Mouse (Mus musculus): ENCODE data around the gene Cyp2j6.
"Not testable (repeated sequence)": the region's sequence is repeated elsewhere in the genome, so short reads cannot be mapped to it uniquely, and the experiment has no call there.

Gene Cyp2j6

GRCm38 (mm10) chr4:96553133-96553819 lies at the start of gene Cyp2j6:
Gene Cyp2j6 (minus strand): TSS chr4:96553661.
- peak within 1 kb of the TSS; percentile 76 for H3K4me3 ChIP-seq (replicated peaks; ENCODE audit: low read length)
- TF ChIP-seq CTCF (conservative IDR thresholded peaks at IDR 0.05; ENCODE audit: low read length): no peak
- TF ChIP-seq NANOG (IDR thresholded peaks at IDR 0.05; ENCODE audit: borderline replicate concordance, low read length): no peak
- TF ChIP-seq POU5F1 (IDR thresholded peaks at IDR 0.05; ENCODE audit: borderline replicate concordance, low read length): no peak
- no peaks in the 10 kb centered on the region for H3K36me3 ChIP-seq (ENCODE audit: insufficient read depth, low read length)
- H3K27me3 ChIP-seq (ENCODE audit: insufficient read depth, low read length): no peaks in the 10 kb centered on the region
- no peaks in the 10 kb centered on the region for H3K9me3 ChIP-seq (ENCODE audit: low read length)
- peaks cover 10% of the 10 kb centered on the region for H3K4me1 ChIP-seq (replicated peaks; ENCODE audit: low read depth, low read length)

- H3K4me1 ChIP-seq (replicated peaks; ENCODE audit: low read depth, low read length): peaks cover 9% of the 10 kb centered on the region
- H3K36me3 ChIP-seq (ENCODE audit: insufficient read depth, low read length): no peaks in the 10 kb centered on the region
- no peak overlapping the region for H3K4me3 ChIP-seq (replicated peaks; ENCODE audit: low read length)
- no peaks in the 10 kb centered on the region for H3K9me3 ChIP-seq (ENCODE audit: low read length)
- TF ChIP-seq CTCF (conservative IDR thresholded peaks at IDR 0.05; ENCODE audit: low read length): no peak
- no peak for TF ChIP-seq NANOG (IDR thresholded peaks at IDR 0.05; ENCODE audit: borderline replicate concordance, low read length)
- no peak for TF ChIP-seq POU5F1 (IDR thresholded peaks at IDR 0.05; ENCODE audit: borderline replicate concordance, low read length)
- no peaks in the 10 kb centered on the region for H3K27me3 ChIP-seq (ENCODE audit: insufficient read depth, low read length)
Measured at GRCm38 (mm10) chr4:96591791-96592150, 38.3 kb upstream of the Cyp2j6 start.

- Histone ChIP-seq H3K27me3 (ENCODE audit: insufficient read depth, low read length) (no peaks in the 10 kb centered on the region), H3K4me3 (replicated peaks; ENCODE audit: low read length) (peak within 1 kb of the TSS; percentile 69), H3K9me3 (ENCODE audit: low read length) (no peaks in the 10 kb centered on the region), H3K36me3 (ENCODE audit: insufficient read depth, low read length) (no peaks in the 10 kb centered on the region), H3K4me1 (replicated peaks; ENCODE audit: low read depth, low read length) (peaks cover 9% of the 10 kb centered on the region)
- TF ChIP-seq POU5F1 (IDR thresholded peaks at IDR 0.05; ENCODE audit: borderline replicate concordance, low read length) (no peak), CTCF (conservative IDR thresholded peaks at IDR 0.05; ENCODE audit: low read length) (no peak), NANOG (IDR thresholded peaks at IDR 0.05; ENCODE audit: borderline replicate concordance, low read length) (no peak)
Measured at GRCm38 (mm10) chr4:96590911-96591790, 37.7 kb upstream of the Cyp2j6 start, which contains the start of gene Cyp2j9. Gene Cyp2j9 (minus strand): TSS chr4:96591578.

- H3K36me3 ChIP-seq (ENCODE audit: insufficient read depth, low read length): no peaks in the 10 kb centered on the region
- H3K4me3 ChIP-seq (replicated peaks; ENCODE audit: low read length): no peak overlapping the region
- TF ChIP-seq NANOG (IDR thresholded peaks at IDR 0.05; ENCODE audit: borderline replicate concordance, low read length): no peak
- no peak for TF ChIP-seq POU5F1 (IDR thresholded peaks at IDR 0.05; ENCODE audit: borderline replicate concordance, low read length)
- TF ChIP-seq CTCF (conservative IDR thresholded peaks at IDR 0.05; ENCODE audit: low read length): no peak
- peaks cover 11% of the 10 kb centered on the region for H3K4me1 ChIP-seq (replicated peaks; ENCODE audit: low read depth, low read length)
- H3K27me3 ChIP-seq (ENCODE audit: insufficient read depth, low read length): no peaks in the 10 kb centered on the region
- H3K9me3 ChIP-seq (ENCODE audit: low read length): no peaks in the 10 kb centered on the region
Measured at GRCm38 (mm10) chr4:96581425-96582088, 28.1 kb upstream of the Cyp2j6 start.

GRCm38 (mm10) chr4:96580351-96580750 lies 26.9 kb upstream of the Cyp2j6 start:
- not testable (repeated sequence) for H3K9me3 ChIP-seq (ENCODE audit: low read length); H3K4me3 ChIP-seq (replicated peaks; ENCODE audit: low read length); H3K36me3 ChIP-seq (ENCODE audit: insufficient read depth, low read length); H3K27me3 ChIP-seq (ENCODE audit: insufficient read depth, low read length)
- peaks cover 11% of the 10 kb centered on the region for H3K4me1 ChIP-seq (replicated peaks; ENCODE audit: low read depth, low read length)

- no peaks in the 10 kb centered on the region for H3K9me3 ChIP-seq (ENCODE audit: low read length)
- H3K4me3 ChIP-seq (replicated peaks; ENCODE audit: low read length): no peak overlapping the region
- no peaks in the 10 kb centered on the region for H3K4me1 ChIP-seq (replicated peaks; ENCODE audit: low read depth, low read length)
- no peaks in the 10 kb centered on the region for H3K27me3 ChIP-seq (ENCODE audit: insufficient read depth, low read length)
- TF ChIP-seq CTCF (conservative IDR thresholded peaks at IDR 0.05; ENCODE audit: low read length): no peak
- TF ChIP-seq NANOG (IDR thresholded peaks at IDR 0.05; ENCODE audit: borderline replicate concordance, low read length): no peak
- no peak for TF ChIP-seq POU5F1 (IDR thresholded peaks at IDR 0.05; ENCODE audit: borderline replicate concordance, low read length)
- no peaks in the 10 kb centered on the region for H3K36me3 ChIP-seq (ENCODE audit: insufficient read depth, low read length)
Measured at GRCm38 (mm10) chr4:96569442-96569841, 16.0 kb upstream of the Cyp2j6 start.

GRCm38 (mm10) chr4:96567988-96568387 lies 14.5 kb upstream of the Cyp2j6 start:
- H3K9me3 ChIP-seq (ENCODE audit: low read length): no peaks in the 10 kb centered on the region
- TF ChIP-seq NANOG (IDR thresholded peaks at IDR 0.05; ENCODE audit: borderline replicate concordance, low read length) (no peak), CTCF (conservative IDR thresholded peaks at IDR 0.05; ENCODE audit: low read length) (no peak), POU5F1 (IDR thresholded peaks at IDR 0.05; ENCODE audit: borderline replicate concordance, low read length) (no peak)
- H3K4me3 ChIP-seq (replicated peaks; ENCODE audit: low read length): no peak overlapping the region
- no peaks in the 10 kb centered on the region for H3K4me1 ChIP-seq (replicated peaks; ENCODE audit: low read depth, low read length)
- H3K27me3 ChIP-seq (ENCODE audit: insufficient read depth, low read length): no peaks in the 10 kb centered on the region
- no peaks in the 10 kb centered on the region for H3K36me3 ChIP-seq (ENCODE audit: insufficient read depth, low read length)

- Histone ChIP-seq H3K4me3 (replicated peaks; ENCODE audit: low read length) (no peak overlapping the region), H3K27me3 (ENCODE audit: insufficient read depth, low read length) (no peaks in the 10 kb centered on the region), H3K36me3 (ENCODE audit: insufficient read depth, low read length) (no peaks in the 10 kb centered on the region), H3K4me1 (replicated peaks; ENCODE audit: low read depth, low read length) (no peaks in the 10 kb centered on the region), H3K9me3 (ENCODE audit: low read length) (no peaks in the 10 kb centered on the region)
- no peak for TF ChIP-seq POU5F1 (IDR thresholded peaks at IDR 0.05; ENCODE audit: borderline replicate concordance, low read length)
- no peak for TF ChIP-seq NANOG (IDR thresholded peaks at IDR 0.05; ENCODE audit: borderline replicate concordance, low read length)
- no peak for TF ChIP-seq CTCF (conservative IDR thresholded peaks at IDR 0.05; ENCODE audit: low read length)
Measured at GRCm38 (mm10) chr4:96565808-96566207, 12.3 kb upstream of the Cyp2j6 start.

Measured in E14TG2a.4 (cell line).